Comparison of ENCODE assay signal across 9 mouse cellular contexts in the genomic region with DNA sequence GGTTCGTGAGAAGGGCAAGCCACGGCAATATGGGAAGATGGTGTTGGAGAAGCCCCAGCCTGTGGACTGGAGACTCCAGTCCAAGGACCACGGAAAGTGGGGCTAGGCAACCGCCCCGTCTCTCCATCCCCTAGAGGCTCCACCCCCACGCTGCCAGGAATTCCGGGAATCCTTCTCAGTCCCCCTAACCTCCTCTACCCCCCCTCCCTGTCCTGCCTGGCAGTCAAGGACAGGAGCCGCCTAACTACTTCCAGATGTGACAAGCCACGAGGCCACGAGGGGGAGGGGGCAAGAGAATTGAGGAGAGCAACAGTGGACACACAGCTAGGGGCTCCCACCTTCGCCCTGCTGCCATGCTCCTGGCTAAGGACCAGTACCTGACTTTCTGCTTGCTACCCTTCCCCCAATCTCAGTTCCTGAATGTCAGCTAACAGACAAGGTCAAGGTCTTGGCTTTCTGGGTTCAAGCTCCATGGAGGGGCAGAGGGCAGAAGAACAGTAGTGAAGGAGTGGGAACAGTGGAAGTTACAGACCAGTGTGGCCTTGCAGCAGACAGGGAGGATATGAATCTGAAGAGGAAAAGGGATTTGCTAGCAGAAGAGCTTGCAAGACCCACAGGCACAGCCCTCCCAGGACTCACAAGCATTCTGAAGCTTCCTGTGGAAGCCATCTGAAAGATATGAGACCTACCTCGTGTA. TPM values are rescaled to one million over a fixed set of nuclear protein-coding genes. Genes with fewer than 3 reads are reported as not detected.
A peak's percentile ranks its signal among the peaks of the same experiment; 100 is the strongest.
DNase-seq lines count a peak whose midpoint lies in the region; ATAC-seq and TF ChIP-seq lines count a peak whose summit lies in the region.
"Had no signal": no experiment of that assay in that cellular context is flagged by ENCODE, and none has a peak within 500 bp of the region (broad histone marks: within the 10 kb centered on the region; RNA-seq: fewer than 3 reads in every experiment).

No protein-coding gene starts in this region.

- peak; percentile 83 for DNase-seq in hindbrain, embryonic 10.5 days (ENCODE audit: low spot score)
- no peak for DNase-seq in hindbrain, postnatal 0 days (ENCODE audit: low spot score)
- DNase-seq in liver, result peak; percentile 62
- no peak for DNase-seq in layer of hippocampus, postnatal 10 days (ENCODE audit: low spot score in 2 of 2)

- peak; percentile 92 for TF ChIP-seq POLR2A in embryonic fibroblast, embryonic 13.5 days (IDR thresholded peaks at IDR 0.05; ENCODE audit: low read depth, low read length)

- H3K9ac ChIP-seq in hindbrain, postnatal 0 days (replicated peaks; ENCODE audit: low read length), result no peak overlapping the region
- peak overlapping the region; percentile 23; the same call in 1 of the 2 replicates for H3K9ac ChIP-seq in hindbrain, embryonic 12.5 days
- H3K9ac ChIP-seq in neural tube, embryonic 14.5 days (replicated peaks; ENCODE audit: low read depth, low read length), result no peak overlapping the region

- peaks cover 39% of the 10 kb centered on the region for H3K27me3 ChIP-seq in hindbrain, embryonic 10.5 days (ENCODE audit: insufficient read depth, poor library complexity, severe bottlenecking)
- no peaks in the 10 kb centered on the region for H3K27me3 ChIP-seq in hindbrain, postnatal 0 days (ENCODE audit: insufficient read depth, low read length)
- H3K27me3 ChIP-seq in hindbrain, embryonic 12.5 days, result peaks cover 23% of the 10 kb centered on the region
- no peaks in the 10 kb centered on the region for H3K27me3 ChIP-seq in neural tube, embryonic 14.5 days (ENCODE audit: control insufficient read depth, insufficient read depth, low read length)

- TF ChIP-seq CTCF in hindbrain, postnatal 0 days (IDR thresholded peaks at IDR 0.05; ENCODE audit: low read depth), result no peak
- TF ChIP-seq CTCF in embryonic fibroblast, embryonic 13.5 days (IDR thresholded peaks at IDR 0.05; ENCODE audit: borderline replicate concordance, insufficient read depth, low read length), result no peak

- WGBS in hindbrain, embryonic 10.5 days, result 13% methylated on average over 12 of the region's 12 CpGs
- WGBS in hindbrain, postnatal 0 days, result 21% methylated on average over 11 of the region's 12 CpGs
- 12% methylated on average over 12 of the region's 12 CpGs for WGBS in hindbrain, embryonic 12.5 days
- WGBS in neural tube, embryonic 14.5 days, result 14% methylated on average over 12 of the region's 12 CpGs

- no peak for ATAC-seq in hindbrain, postnatal 0 days
- no peak for ATAC-seq in hindbrain, embryonic 12.5 days (ENCODE audit: low FRiP score)
- ATAC-seq in neural tube, embryonic 14.5 days (ENCODE audit: low read depth), result no peak
- no peak for ATAC-seq in megakaryocyte-erythroid progenitor cell, adult 5-6 weeks (replicated peaks; ENCODE audit: low FRiP score, low TSS enrichment, poor library complexity, severe bottlenecking)

- H3K27ac ChIP-seq in hindbrain, embryonic 10.5 days, result peak overlapping the region; percentile 86
- no peak overlapping the region; the same call in 1 of the 2 replicates for H3K27ac ChIP-seq in hindbrain, postnatal 0 days
- peak overlapping the region; percentile 99 for H3K27ac ChIP-seq in embryonic fibroblast, embryonic 13.5 days (ENCODE audit: insufficient read depth, low read length)
- H3K27ac ChIP-seq in hindbrain, embryonic 12.5 days, result peak overlapping the region; percentile 86
- no peak overlapping the region for H3K27ac ChIP-seq in neural tube, embryonic 14.5 days (ENCODE audit: low read depth, low read length)
- H3K27ac ChIP-seq: macrophage had no signal

- peak overlapping the region; percentile 30 for H3K4me3 ChIP-seq in hindbrain, embryonic 10.5 days
- H3K4me3 ChIP-seq in hindbrain, postnatal 0 days (ENCODE audit: low read length), result no peak overlapping the region
- H3K4me3 ChIP-seq in embryonic fibroblast, embryonic 13.5 days (ENCODE audit: insufficient read depth, low read length), result peak overlapping the region; percentile 77
- H3K4me3 ChIP-seq in hindbrain, embryonic 12.5 days, result peak overlapping the region; percentile 18; the same call in 1 of the 2 replicates
- H3K4me3 ChIP-seq in neural tube, embryonic 14.5 days (ENCODE audit: low read depth, low read length), result no peak overlapping the region

- peaks cover 63% of the 10 kb centered on the region for H3K4me1 ChIP-seq in hindbrain, embryonic 10.5 days (replicated peaks)
- H3K4me1 ChIP-seq in hindbrain, postnatal 0 days (ENCODE audit: insufficient read depth, low read length), result peaks cover 8% of the 10 kb centered on the region; the same call in 1 of the 2 replicates
- peaks cover 16% of the 10 kb centered on the region for H3K4me1 ChIP-seq in embryonic fibroblast, embryonic 13.5 days (ENCODE audit: control insufficient read depth, insufficient read depth, low read length)
- peaks cover 42% of the 10 kb centered on the region for H3K4me1 ChIP-seq in hindbrain, embryonic 12.5 days
- peaks cover 5% of the 10 kb centered on the region; the same call in 1 of the 2 replicates for H3K4me1 ChIP-seq in neural tube, embryonic 14.5 days (ENCODE audit: control insufficient read depth, insufficient read depth, low read length)

- H3K9me3 ChIP-seq in hindbrain, embryonic 10.5 days, result no peaks in the 10 kb centered on the region
- no peaks in the 10 kb centered on the region for H3K9me3 ChIP-seq in hindbrain, postnatal 0 days (ENCODE audit: low read length)
- no peaks in the 10 kb centered on the region for H3K9me3 ChIP-seq in hindbrain, embryonic 12.5 days (replicated peaks)
- H3K9me3 ChIP-seq in neural tube, embryonic 14.5 days (ENCODE audit: control insufficient read depth, low read length), result no peaks in the 10 kb centered on the region

- no peak overlapping the region for H3K4me2 ChIP-seq in hindbrain, postnatal 0 days (ENCODE audit: low read depth, low read length)
- H3K4me2 ChIP-seq in hindbrain, embryonic 12.5 days (replicated peaks), result peak overlapping the region; percentile 38
- peak overlapping the region; percentile 18; the same call in 1 of the 2 replicates for H3K4me2 ChIP-seq in neural tube, embryonic 14.5 days (ENCODE audit: low read depth, low read length)

- peaks cover 10% of the 10 kb centered on the region for H3K36me3 ChIP-seq in hindbrain, embryonic 10.5 days
- H3K36me3 ChIP-seq in hindbrain, postnatal 0 days (ENCODE audit: insufficient read depth, low read length), result no peaks in the 10 kb centered on the region
- no peaks in the 10 kb centered on the region for H3K36me3 ChIP-seq in hindbrain, embryonic 12.5 days
- no peaks in the 10 kb centered on the region for H3K36me3 ChIP-seq in neural tube, embryonic 14.5 days (ENCODE audit: control insufficient read depth, insufficient read depth, low read length)

RNA-seq across cellular contexts. Expression of a gene that starts 2.9 kb away (rescaled TPM):
- 72.2 and 95.5 TPM in 2 replicates for polyA plus RNA-seq in hindbrain, embryonic 10.5 days (2016; fragmentation: Nextera tagmentation; extraction: Ambion mirVana)
- 22.3 and 26.2 TPM in 2 replicates for total RNA-seq in hindbrain, postnatal 0 days (2014; rRNA removed)
- 21.5 and 22.0 TPM in 2 replicates for polyA plus RNA-seq in hindbrain, postnatal 0 days (2015; fragmentation: Nextera tagmentation; extraction: Ambion mirVana)
- polyA plus RNA-seq in embryonic fibroblast, embryonic 13.5 days (2011; ENCODE audit: insufficient read length, low read depth, missing spikeins), result 732 and 740 TPM in 2 replicates
- 66.6 and 82.5 TPM in 2 replicates for polyA plus RNA-seq in hindbrain, embryonic 12.5 days (2016; fragmentation: Nextera tagmentation; extraction: Ambion mirVana)
- polyA plus RNA-seq in neural tube, embryonic 14.5 days (2014; fragmentation: Nextera tagmentation; extraction: Ambion mirVana), result 2.4 and 59.1 TPM in 2 replicates
- 10 to 100 TPM; 10.7 to 12.0 TPM for total RNA-seq in layer of hippocampus, postnatal 10 days (2021)
- 3.5 TPM in 1 of 2 replicates, not detected in the other for total RNA-seq in megakaryocyte-erythroid progenitor cell, adult 5-6 weeks (2014; fragmentation: Nextera tagmentation)
- 0.34 TPM in 1 of 2 replicates, not detected in the other for total RNA-seq in megakaryocyte-erythroid progenitor cell, adult 5-6 weeks (2017)

RNA-seq across cellular contexts. Expression of a gene that starts 9.8 kb away (rescaled TPM):
- polyA plus RNA-seq in hindbrain, embryonic 10.5 days (2016; fragmentation: Nextera tagmentation; extraction: Ambion mirVana), result 15.2 and 27.5 TPM in 2 replicates
- 10.9 and 13.3 TPM in 2 replicates for total RNA-seq in hindbrain, postnatal 0 days (2014; rRNA removed)
- 57.3 and 66.7 TPM in 2 replicates for polyA plus RNA-seq in hindbrain, postnatal 0 days (2015; fragmentation: Nextera tagmentation; extraction: Ambion mirVana)
- 35.4 and 41.3 TPM in 2 replicates for polyA plus RNA-seq in embryonic fibroblast, embryonic 13.5 days (2011; ENCODE audit: insufficient read length, low read depth, missing spikeins)
- 38.7 and 40.0 TPM in 2 replicates for polyA plus RNA-seq in hindbrain, embryonic 12.5 days (2016; fragmentation: Nextera tagmentation; extraction: Ambion mirVana)
- polyA plus RNA-seq in neural tube, embryonic 14.5 days (2014; fragmentation: Nextera tagmentation; extraction: Ambion mirVana), result 80.5 and 90.7 TPM in 2 replicates
- 10 to 100 TPM; 46.1 to 51.8 TPM for total RNA-seq in layer of hippocampus, postnatal 10 days (2021)
- 258 and 312 TPM in 2 replicates for total RNA-seq in megakaryocyte-erythroid progenitor cell, adult 5-6 weeks (2014; fragmentation: Nextera tagmentation)
- 15.8 and 18.8 TPM in 2 replicates for total RNA-seq in megakaryocyte-erythroid progenitor cell, adult 5-6 weeks (2017)

RNA-seq across cellular contexts. Expression of a gene that starts 18.1 kb away (rescaled TPM):
- polyA plus RNA-seq in hindbrain, embryonic 10.5 days (2016; fragmentation: Nextera tagmentation; extraction: Ambion mirVana), result 0.30 TPM in 2 replicates
- 0.25 and 0.26 TPM in 2 replicates for total RNA-seq in hindbrain, postnatal 0 days (2014; rRNA removed)
- 0.18 TPM in 1 of 2 replicates, not detected in the other for polyA plus RNA-seq in hindbrain, postnatal 0 days (2015; fragmentation: Nextera tagmentation; extraction: Ambion mirVana)
- polyA plus RNA-seq in embryonic fibroblast, embryonic 13.5 days (2011; ENCODE audit: insufficient read length, low read depth, missing spikeins), result 0.60 and 0.67 TPM in 2 replicates
- 0.23 and 0.25 TPM in 2 replicates for polyA plus RNA-seq in hindbrain, embryonic 12.5 days (2016; fragmentation: Nextera tagmentation; extraction: Ambion mirVana)
- 0.19 TPM in 1 of 2 replicates, not detected in the other for polyA plus RNA-seq in neural tube, embryonic 14.5 days (2014; fragmentation: Nextera tagmentation; extraction: Ambion mirVana)
- under 1 TPM; 0.27 to 0.36 TPM for total RNA-seq in layer of hippocampus, postnatal 10 days (2021)
- total RNA-seq in megakaryocyte-erythroid progenitor cell, adult 5-6 weeks (2014; fragmentation: Nextera tagmentation), result not detected in 2 replicates
- not detected in 2 replicates for total RNA-seq in megakaryocyte-erythroid progenitor cell, adult 5-6 weeks (2017)
- polyA plus RNA-seq: macrophage had no signal

RNA-seq across cellular contexts. Expression of a gene that starts 18.2 kb away (rescaled TPM):
- polyA plus RNA-seq in hindbrain, embryonic 10.5 days (2016; fragmentation: Nextera tagmentation; extraction: Ambion mirVana), result 35.3 and 39.7 TPM in 2 replicates
- 9.6 and 10.4 TPM in 2 replicates for total RNA-seq in hindbrain, postnatal 0 days (2014; rRNA removed)
- 12.3 and 14.6 TPM in 2 replicates for polyA plus RNA-seq in hindbrain, postnatal 0 days (2015; fragmentation: Nextera tagmentation; extraction: Ambion mirVana)
- 17.5 and 29.1 TPM in 2 replicates for polyA plus RNA-seq in embryonic fibroblast, embryonic 13.5 days (2011; ENCODE audit: insufficient read length, low read depth, missing spikeins)
- 32.4 and 34.3 TPM in 2 replicates for polyA plus RNA-seq in hindbrain, embryonic 12.5 days (2016; fragmentation: Nextera tagmentation; extraction: Ambion mirVana)
- 16.0 and 18.4 TPM in 2 replicates for polyA plus RNA-seq in neural tube, embryonic 14.5 days (2014; fragmentation: Nextera tagmentation; extraction: Ambion mirVana)
- 10 to 100 TPM; 13.2 to 20.1 TPM for total RNA-seq in layer of hippocampus, postnatal 10 days (2021)
- total RNA-seq in megakaryocyte-erythroid progenitor cell, adult 5-6 weeks (2014; fragmentation: Nextera tagmentation), result 56.4 and 79.5 TPM in 2 replicates
- total RNA-seq in megakaryocyte-erythroid progenitor cell, adult 5-6 weeks (2017), result 13.9 and 14.7 TPM in 2 replicates

RNA-seq across cellular contexts. Expression of a gene that starts 18.3 kb away (rescaled TPM):
- polyA plus RNA-seq in hindbrain, embryonic 10.5 days (2016; fragmentation: Nextera tagmentation; extraction: Ambion mirVana), result 14.1 and 14.9 TPM in 2 replicates
- 3.4 and 4.1 TPM in 2 replicates for total RNA-seq in hindbrain, postnatal 0 days (2014; rRNA removed)
- polyA plus RNA-seq in hindbrain, postnatal 0 days (2015; fragmentation: Nextera tagmentation; extraction: Ambion mirVana), result 4.1 and 5.3 TPM in 2 replicates
- 3.0 and 3.5 TPM in 2 replicates for polyA plus RNA-seq in embryonic fibroblast, embryonic 13.5 days (2011; ENCODE audit: insufficient read length, low read depth, missing spikeins)
- polyA plus RNA-seq in hindbrain, embryonic 12.5 days (2016; fragmentation: Nextera tagmentation; extraction: Ambion mirVana), result 8.3 and 10.8 TPM in 2 replicates
- polyA plus RNA-seq in neural tube, embryonic 14.5 days (2014; fragmentation: Nextera tagmentation; extraction: Ambion mirVana), result 6.5 and 7.9 TPM in 2 replicates
- total RNA-seq in layer of hippocampus, postnatal 10 days (2021), result 1 to 10 TPM; 8.7 to 8.9 TPM
- 19.5 and 22.4 TPM in 2 replicates for total RNA-seq in megakaryocyte-erythroid progenitor cell, adult 5-6 weeks (2014; fragmentation: Nextera tagmentation)
- 2.8 and 3.1 TPM in 2 replicates for total RNA-seq in megakaryocyte-erythroid progenitor cell, adult 5-6 weeks (2017)

Comparison
In these comparisons a context has a peak if more than half of its experiments do, and no peak if none do; other contexts are left out.
1. DNase-seq: peak in hindbrain, embryonic 10.5 days (single experiment) and liver (single experiment); none in hindbrain, postnatal 0 days (single experiment) and layer of hippocampus, postnatal 10 days (0 of 2).
2. H3K27ac ChIP-seq: peak in hindbrain, embryonic 10.5 days (single experiment), embryonic fibroblast, embryonic 13.5 days (single experiment) and hindbrain, embryonic 12.5 days (single experiment); none in hindbrain, postnatal 0 days (single experiment) and neural tube, embryonic 14.5 days (single experiment).
3. H3K4me3 ChIP-seq: peak in hindbrain, embryonic 10.5 days (single experiment), embryonic fibroblast, embryonic 13.5 days (single experiment) and hindbrain, embryonic 12.5 days (single experiment); none in hindbrain, postnatal 0 days (single experiment) and neural tube, embryonic 14.5 days (single experiment).